Mouse (Mus musculus): Measurements from ENCODE around the gene Olfr1371. TPM values are rescaled to one million over a fixed set of nuclear protein-coding genes. Genes with fewer than 3 reads are reported as not detected.

Olfr1371 gene
- not detected for polyA plus RNA-seq (2017; shearing (Covaris generic))

DNA sequence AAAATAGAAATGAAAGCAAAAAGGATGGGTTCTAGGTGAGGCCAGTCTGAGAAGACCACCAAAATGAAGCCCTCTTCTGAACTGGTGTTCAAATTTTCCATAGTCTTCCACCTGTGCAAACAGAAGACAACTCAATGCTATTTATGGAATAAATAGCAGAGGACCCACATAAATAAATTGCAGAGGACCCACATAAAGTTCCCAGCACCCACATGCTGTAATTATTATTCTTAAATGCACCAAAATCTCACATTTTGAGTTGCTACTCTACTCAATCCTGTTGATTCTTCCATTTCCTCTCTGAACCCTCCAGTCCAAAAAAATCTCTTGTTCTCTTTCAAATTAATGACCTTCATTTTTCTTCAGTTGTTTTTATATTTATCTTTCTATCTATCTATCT is at the start of gene Olfr1371:
Gene Olfr1371, minus strand, starts transcription at position 101 of the 400 bp plus-strand sequence.

DNA sequence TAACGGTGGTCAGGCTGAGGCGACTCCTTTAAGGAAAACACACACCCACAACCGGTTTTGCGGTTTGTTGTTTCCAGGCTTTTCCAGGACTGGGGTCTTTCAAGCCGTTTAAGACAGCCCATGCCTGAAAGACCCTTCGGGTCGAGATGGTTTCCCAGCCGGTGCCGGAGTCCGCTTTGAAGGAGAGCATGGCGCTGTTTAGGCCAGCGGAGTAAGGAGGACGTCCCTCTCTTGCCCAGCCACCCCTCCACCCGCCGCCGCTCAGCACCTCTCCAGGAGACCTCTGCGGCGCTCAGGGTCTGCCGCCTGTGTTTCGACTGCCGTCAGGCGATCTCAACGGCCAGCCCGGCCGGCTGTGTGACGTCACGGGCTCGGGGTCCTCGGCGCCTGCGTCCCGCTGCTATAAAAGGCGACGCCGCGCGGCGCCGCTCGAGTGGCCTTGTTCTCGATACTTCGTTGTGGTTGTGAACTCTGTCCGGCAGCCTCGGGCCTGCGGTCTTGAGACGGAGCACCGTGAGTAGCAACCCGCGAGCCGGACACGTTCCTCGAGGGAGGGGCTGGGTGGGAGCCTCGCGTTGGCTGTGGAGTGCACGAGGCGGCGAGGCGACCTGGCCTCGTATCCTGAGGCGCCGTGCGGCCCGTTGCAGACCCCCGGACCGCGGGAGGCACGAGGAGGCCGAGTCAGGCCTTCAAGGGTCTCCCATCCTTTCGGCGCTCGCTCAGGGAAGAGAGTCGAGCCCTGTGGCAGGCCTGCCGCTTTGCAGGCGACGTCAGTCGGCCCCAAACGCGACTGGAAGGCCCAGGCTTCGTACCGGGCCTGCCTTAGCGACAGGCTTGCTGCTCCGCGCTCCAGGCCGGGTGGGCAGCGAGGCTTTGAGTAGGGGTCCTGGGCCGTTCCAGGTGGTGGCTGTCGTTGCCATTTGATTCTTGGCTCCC is 18.1 kb upstream of the Olfr1371 start, which contains the start of gene Skp1a:
Gene Skp1a, plus strand, starts transcription at position 390 of the 936 bp plus-strand sequence.

Other genes with a start within 250 kb of the Olfr1371 start
- 78.8 TPM for gene Cdkn2aipnl, start 246.3 kb downstream of the Olfr1371 start, polyA plus RNA-seq (2017; shearing (Covaris generic))
- gene Ube2b, start 213.2 kb downstream of the Olfr1371 start, polyA plus RNA-seq (2017; shearing (Covaris generic)): 457 TPM
- 4.4 TPM for gene Cdkl3, start 209.8 kb downstream of the Olfr1371 start, polyA plus RNA-seq (2017; shearing (Covaris generic))
- gene Ppp2ca, start 115.3 kb downstream of the Olfr1371 start, polyA plus RNA-seq (2017; shearing (Covaris generic)): 150 TPM
- not detected for gene Olfr1373, start 68.5 kb downstream of the Olfr1371 start, polyA plus RNA-seq (2017; shearing (Covaris generic))
- 259 TPM for gene Skp1a, start 18.0 kb upstream of the Olfr1371 start, polyA plus RNA-seq (2017; shearing (Covaris generic))
- gene Tcf7, start 69.0 kb upstream of the Olfr1371 start, polyA plus RNA-seq (2017; shearing (Covaris generic)): 1,456 TPM
- 67.8 TPM for gene Vdac1, start 146.9 kb upstream of the Olfr1371 start, polyA plus RNA-seq (2017; shearing (Covaris generic))
- 101 TPM for gene 9530068E07Rik, start 182.4 kb upstream of the Olfr1371 start, polyA plus RNA-seq (2017; shearing (Covaris generic))